Mouse (Mus musculus): ENCODE measurements around the gene Rps6kb1.

The Rps6kb1 gene

DNA sequence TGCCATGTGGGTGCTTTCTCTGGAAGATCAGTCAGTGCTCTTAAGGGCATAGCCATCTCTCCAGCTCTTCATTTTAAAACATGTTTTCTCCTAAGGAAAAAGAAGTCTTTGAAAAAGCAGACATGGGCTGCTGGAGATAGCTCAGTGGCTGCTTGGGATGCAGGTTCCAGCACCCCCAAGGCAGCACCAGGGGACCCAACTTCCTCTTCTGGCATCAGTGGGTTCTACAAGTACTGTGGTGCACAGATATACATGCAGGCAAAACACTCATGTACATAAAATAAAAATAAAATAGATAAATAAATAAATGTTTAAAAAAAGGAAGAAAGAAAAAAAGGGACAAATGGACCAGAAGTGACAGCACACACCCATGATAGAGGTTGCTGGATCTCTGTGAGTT lies 82.0 kb downstream of the Rps6kb1 start:
- no peak for DNase-seq

DNA sequence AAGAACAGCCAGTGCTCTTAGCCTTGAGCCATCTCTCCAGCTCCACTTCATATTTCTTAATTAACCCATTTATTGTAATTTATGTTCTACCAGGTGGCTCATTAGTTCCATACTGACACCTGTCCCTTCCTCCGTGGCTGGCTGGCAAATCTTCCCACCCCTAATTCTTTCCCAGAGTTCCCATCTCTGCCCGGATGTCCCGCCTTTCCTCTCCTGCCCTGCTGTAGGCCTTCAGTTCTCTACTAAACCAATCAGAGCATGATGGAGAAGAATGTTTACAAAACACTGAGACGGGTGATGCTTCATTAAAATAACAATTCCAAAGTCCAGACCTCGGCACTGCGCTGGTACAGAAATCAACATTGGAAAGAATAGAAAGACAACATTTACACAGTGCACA lies 85.7 kb downstream of the Rps6kb1 start:
- DNase-seq, result no peak

DNA sequence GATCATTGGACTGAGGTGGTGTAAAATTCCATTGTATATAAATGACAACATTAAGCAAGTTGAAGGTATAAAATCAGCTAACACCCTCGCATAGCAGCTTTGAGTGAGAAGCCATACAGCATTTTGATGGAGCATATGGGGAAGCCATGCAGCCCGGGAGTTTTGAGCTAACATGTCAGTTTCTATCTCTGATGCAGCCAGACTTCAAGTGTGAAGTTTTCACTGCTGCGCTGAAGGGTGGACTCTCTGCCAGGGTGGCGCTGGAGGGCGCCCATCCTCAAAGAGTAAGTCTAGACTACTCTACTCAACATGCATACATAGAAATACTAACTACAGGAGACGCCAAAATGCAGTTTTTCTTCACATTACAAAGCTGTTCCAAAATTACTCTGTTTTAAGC lies 87.1 kb downstream of the Rps6kb1 start:
- DNase-seq, result no peak

DNA sequence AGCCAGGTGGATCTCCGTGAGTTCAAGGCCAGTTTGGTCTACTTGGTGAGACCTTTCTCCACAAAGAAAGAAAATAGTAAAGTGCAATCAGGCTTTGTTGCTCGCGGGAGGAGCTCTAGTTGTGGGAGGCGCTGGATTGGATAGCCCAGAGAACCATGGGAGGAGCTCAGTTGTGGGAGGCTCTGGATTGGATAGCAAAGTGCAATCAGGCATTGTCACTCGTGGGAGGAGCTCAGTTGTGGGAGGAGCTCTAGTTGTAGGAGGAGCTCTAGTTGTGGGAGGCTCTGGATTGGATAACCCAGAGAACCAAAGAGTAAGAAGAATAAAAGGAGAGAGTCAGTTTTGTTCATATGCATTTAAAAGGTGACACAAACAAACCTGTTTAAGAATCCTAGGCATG lies 90.6 kb downstream of the Rps6kb1 start:
- DNase-seq, result no peak

All from kidney, adult 18-20 months (tissue).